Mouse (Mus musculus) testis, adult 2 months (tissue): Measurements from ENCODE around the gene Cuta.

ENCODE experiments used
- CTCF ChIP-seq: fragments of 200-500 bp; IDR thresholded peaks from 2 replicates; pipeline ENCODE4 v1.5.1; 2012; ENCODE audit warnings: low read depth, mild to moderate bottlenecking, inconsistent platforms, low read length, moderate library complexity; ENCODE audit not compliant: control insufficient read depth, insufficient read depth, insufficient replicate concordance
- POLR2A ChIP-seq: fragments of 200-500 bp; IDR thresholded peaks from 2 replicates; pipeline ENCODE4 v1.6.1; 2012; ENCODE audit warnings: low read depth, mild to moderate bottlenecking, inconsistent platforms, low read length, moderate library complexity; ENCODE audit not compliant: control insufficient read depth

DNA sequence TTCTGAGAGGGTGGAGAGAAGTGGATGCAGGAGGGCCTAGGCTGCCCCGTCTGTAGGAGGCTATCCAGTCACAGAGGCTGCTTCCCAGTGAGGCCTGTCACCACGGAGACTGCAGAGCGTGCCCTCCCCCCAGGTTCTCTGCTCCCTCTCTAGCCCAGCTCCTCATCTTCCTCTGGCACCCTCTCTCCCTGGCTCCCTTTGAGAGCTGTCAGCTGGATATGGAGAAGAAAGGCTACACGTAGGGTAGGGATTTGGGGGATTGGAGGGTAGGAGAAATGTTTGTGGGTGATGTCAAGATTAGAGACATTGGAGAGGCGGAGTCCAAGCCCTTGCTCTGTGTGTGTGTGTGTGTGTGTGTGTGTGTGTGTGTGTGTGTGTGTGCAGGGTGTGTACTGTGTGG lies 10.5 kb upstream of the Cuta start:
- TF ChIP-seq POLR2A (no peak), CTCF (no peak)
